Mouse (Mus musculus) MEL (cell line): Measurements from ENCODE around the gene Prrc2b. TPM values are rescaled to one million over a fixed set of nuclear protein-coding genes. Genes with fewer than 3 reads are reported as not detected.

Experiments used
- DNase-seq: peaks from one replicate; pipeline ENCODE4 v3.0.0; 2011; ENCODE audit warnings: low read depth, low spot score
- H3K27ac ChIP-seq: 2 replicates; pipeline ENCODE4 v1.5.1; 2012; ENCODE audit warnings: low read depth, mild to moderate bottlenecking, control low read depth, low read length, moderate library complexity; ENCODE audit not compliant: control insufficient read depth
- H3K27me3 ChIP-seq, 2 experiments: fragments of 150-350 bp in 1 of 2; sonication (generic) in 1 of 2; 2 replicates each; pipeline ENCODE4 v1.6.1; 2012; ENCODE audit warnings: low read length in 2 of 2, mild to moderate bottlenecking in 2 of 2, improper control_type of control experiment in 1 of 2, moderate library complexity in 1 of 2; ENCODE audit not compliant: insufficient read depth in 2 of 2, control insufficient read depth in 1 of 2
- H3K36me3 ChIP-seq, 2 experiments: 2 replicates each; pipeline ENCODE4 v1.6.1; 2012 to 2014; ENCODE audit warnings: low read length in 2 of 2, improper control_type of control experiment in 1 of 2, inconsistent platforms in 1 of 2, mild to moderate bottlenecking in 1 of 2; ENCODE audit not compliant: insufficient read depth in 2 of 2, control insufficient read depth in 1 of 2
- H3K4me1 ChIP-seq, 2 experiments: fragments of 150-350 bp in 1 of 2; sonication (generic) in 1 of 2; 2 replicates each; pipeline ENCODE4 v1.6.1; 2012; ENCODE audit warnings: low read length in 2 of 2, improper control_type of control experiment in 1 of 2, mild to moderate bottlenecking in 1 of 2; ENCODE audit not compliant: insufficient read depth in 2 of 2, control insufficient read depth in 1 of 2
- H3K4me3 ChIP-seq, 2 experiments: fragments of 150-350 bp in 1 of 2; sonication (generic) in 1 of 2; 2 replicates each; pipeline ENCODE4 v1.5.1; 2012; ENCODE audit warnings: low read depth in 2 of 2, low read length in 2 of 2, mild to moderate bottlenecking in 2 of 2, moderate library complexity in 2 of 2, control low read depth in 1 of 2, improper control_type of control experiment in 1 of 2; ENCODE audit not compliant: control insufficient read depth in 1 of 2, insufficient read depth in 1 of 2
- H3K79me2 ChIP-seq: 2 replicates; pipeline ENCODE4 v1.6.1; 2012; ENCODE audit warnings: mild to moderate bottlenecking, low read length, moderate library complexity; ENCODE audit not compliant: control insufficient read depth, poor library complexity, insufficient read depth
- H3K9ac ChIP-seq: 2 replicates; pipeline ENCODE4 v1.6.1; 2012; ENCODE audit warnings: low read depth, mild to moderate bottlenecking, control low read depth, low read length, moderate library complexity; ENCODE audit not compliant: control insufficient read depth, poor library complexity, severe bottlenecking
- H3K9me3 ChIP-seq: fragments of 150-350 bp; sonication (generic); replicated peaks from 2 replicates; pipeline ENCODE4 v1.6.1; 2012; ENCODE audit warnings: mild to moderate bottlenecking, low read length, improper control_type of control experiment, moderate library complexity; ENCODE audit not compliant: insufficient read depth
- BHLHE40 ChIP-seq: IDR thresholded peaks from 2 replicates; pipeline ENCODE4 v1.6.1; 2012; ENCODE audit warnings: low read depth, mild to moderate bottlenecking, inconsistent platforms, low read length, improper control_type of control experiment, borderline replicate concordance
- CHD1 ChIP-seq: IDR thresholded peaks from 2 replicates; pipeline ENCODE4 v1.6.1; 2012; ENCODE audit warnings: low read depth, mild to moderate bottlenecking, inconsistent platforms, low read length, improper control_type of control experiment
- ETS1 ChIP-seq: IDR thresholded peaks from 2 replicates; pipeline ENCODE4 v1.6.1; 2012; ENCODE audit warnings: low read depth, mild to moderate bottlenecking, inconsistent platforms, low read length, improper control_type of control experiment, moderate library complexity
- GABPA ChIP-seq: IDR thresholded peaks from 2 replicates; pipeline ENCODE4 v1.6.1; 2012; ENCODE audit warnings: low read depth, mild to moderate bottlenecking, inconsistent platforms, low read length, improper control_type of control experiment, moderate library complexity
- GATA1 ChIP-seq: IDR thresholded peaks from 2 replicates; pipeline ENCODE4 v1.6.1; 2011; ENCODE audit warnings: low read depth, low read length, improper control_type of control experiment
- JUND ChIP-seq: IDR thresholded peaks from 2 replicates; pipeline ENCODE4 v1.6.1; 2011; ENCODE audit warnings: low read depth, mild to moderate bottlenecking, improper control_type of control experiment, low read length
- KAT2A ChIP-seq: conservative IDR thresholded peaks from 2 replicates; pipeline ENCODE4 v1.6.1; 2012; ENCODE audit warnings: low read depth, low read length, improper control_type of control experiment, inconsistent platforms
- MAFK ChIP-seq: IDR thresholded peaks from 2 replicates; pipeline ENCODE4 v1.6.1; 2011; ENCODE audit warnings: low read depth, mild to moderate bottlenecking, low read length, improper control_type of control experiment, borderline replicate concordance
- MEF2A ChIP-seq: IDR thresholded peaks from 2 replicates; pipeline ENCODE4 v1.6.1; 2014; ENCODE audit warnings: low read depth, mild to moderate bottlenecking, inconsistent platforms, low read length, improper control_type of control experiment; ENCODE audit not compliant: poor library complexity, insufficient replicate concordance, severe bottlenecking; ENCODE audit errors: extremely low read depth
- MYB ChIP-seq: IDR thresholded peaks from 2 replicates; pipeline ENCODE4 v1.6.1; 2011; ENCODE audit warnings: mild to moderate bottlenecking, low read depth, low read length, improper control_type of control experiment
- NELFE ChIP-seq: IDR thresholded peaks from 2 replicates; pipeline ENCODE4 v1.6.1; 2011; ENCODE audit warnings: low read depth, low read length, improper control_type of control experiment
- POLR2A ChIP-seq, 2 experiments: IDR thresholded peaks; 2 replicates each; pipeline ENCODE4 v1.6.1; 2011 to 2012; ENCODE audit warnings: low read length in 2 of 2, mild to moderate bottlenecking in 2 of 2, control low read depth in 1 of 2, improper control_type of control experiment in 1 of 2, low read depth in 1 of 2, moderate library complexity in 1 of 2; ENCODE audit not compliant: control insufficient read depth in 1 of 2, insufficient read depth in 1 of 2, poor library complexity in 1 of 2
- POLR2AphosphoS5 ChIP-seq: IDR thresholded peaks from 2 replicates; pipeline ENCODE4 v1.6.1; 2012; ENCODE audit warnings: low read depth, borderline replicate concordance, mild to moderate bottlenecking, inconsistent platforms, low read length, moderate library complexity, mixed read lengths
- RAD21 ChIP-seq: IDR thresholded peaks from 2 replicates; pipeline ENCODE4 v1.6.1; 2011; ENCODE audit warnings: mild to moderate bottlenecking, low read depth, low read length, improper control_type of control experiment
- SMC3 ChIP-seq: IDR thresholded peaks from 2 replicates; pipeline ENCODE4 v1.6.1; 2011; ENCODE audit warnings: low read depth, low read length, improper control_type of control experiment
- TAL1 ChIP-seq: IDR thresholded peaks from 2 replicates; pipeline ENCODE4 v1.6.1; 2012; ENCODE audit warnings: mild to moderate bottlenecking, inconsistent platforms, low read length, moderate library complexity, mixed read lengths
- TBP ChIP-seq: IDR thresholded peaks from 2 replicates; pipeline ENCODE4 v1.8.0; 2011; ENCODE audit warnings: low read depth, low read length, improper control_type of control experiment
- UBTF ChIP-seq: IDR thresholded peaks from 2 replicates; pipeline ENCODE4 v1.6.1; 2012; ENCODE audit warnings: low read depth, mild to moderate bottlenecking, inconsistent platforms, low read length, improper control_type of control experiment, moderate library complexity, borderline replicate concordance; ENCODE audit not compliant: insufficient read depth
- USF2 ChIP-seq, 2 experiments: IDR thresholded peaks; 2 replicates each; pipeline ENCODE4 v1.6.1; 2011 to 2012; ENCODE audit warnings: improper control_type of control experiment in 2 of 2, low read length in 2 of 2, borderline replicate concordance in 1 of 2, inconsistent platforms in 1 of 2, low read depth in 1 of 2, mild to moderate bottlenecking in 1 of 2; ENCODE audit not compliant: insufficient read depth in 1 of 2
- ZC3H11A ChIP-seq: IDR thresholded peaks from 2 replicates; pipeline ENCODE4 v1.6.1; 2012; ENCODE audit warnings: low read depth, mild to moderate bottlenecking, inconsistent platforms, low read length, improper control_type of control experiment
- ZNF384 ChIP-seq: IDR thresholded peaks from 2 replicates; pipeline ENCODE4 v1.6.1; 2012; ENCODE audit warnings: low read depth, mild to moderate bottlenecking, inconsistent platforms, low read length, improper control_type of control experiment
- polyA plus RNA-seq, 2 experiments: library from polyadenylated mRNA; stranded (reverse) in 1 of 2; unstranded in 1 of 2; fragments of >175 nt in 1 of 2; fragments of >200 nt in 1 of 2; gene quantifications; 2 replicates each; pipeline versions ENCODE4 v1.2.1 to v1.2.4; 2012; ENCODE audit warnings: low replicate concordance in 2 of 2, low read depth in 1 of 2; ENCODE audit not compliant: insufficient read length in 2 of 2, insufficient read depth in 1 of 2, missing spikeins in 1 of 2
- total RNA-seq: library from RNA; depleted of rRNA; stranded (reverse); fragments of 300-350 nt; gene quantifications from 2 replicates; pipeline ENCODE4 v1.2.3, GENCODE M21; 2012

Gene Prrc2b
- total and polyA plus RNA-seq, 3 experiments = 14.8 to 42.9 (median 42.2) TPM

GRCm38 (mm10) chr2:32155614-32156013 lies 4.7 kb downstream of the Prrc2b start:
- peaks cover 12 to 29% of the 10 kb centered on the region in 2 experiments for H3K4me1 ChIP-seq
- no peaks in the 10 kb centered on the region for H3K27me3 ChIP-seq
- no peak overlapping the region for H3K9ac ChIP-seq
- no peak overlapping the region for H3K4me3 ChIP-seq
- peaks cover 0 to 27% of the 10 kb centered on the region in 2 experiments; a peak in 2 of 4 replicates for H3K36me3 ChIP-seq
- H3K27ac ChIP-seq = no peak overlapping the region
- H3K9me3 ChIP-seq = no peaks in the 10 kb centered on the region
- TF ChIP-seq BHLHE40 = no peak
- TF ChIP-seq MAFK = no peak
- TF ChIP-seq RAD21 = no peak
- TF ChIP-seq KAT2A = no peak
- TF ChIP-seq JUND = no peak
- TF ChIP-seq UBTF = no peak
- TF ChIP-seq ZC3H11A = no peak
- no peak for TF ChIP-seq USF2 (IDR thresholded peaks at IDR 0.05; ENCODE audit: borderline replicate concordance in 1 of 2, insufficient read depth in 1 of 2, low read depth in 1 of 2, low read length in 2 of 2)
- no peak for TF ChIP-seq NELFE
- DNase-seq = no peak
- H3K79me2 ChIP-seq = peaks cover 89% of the 10 kb centered on the region

GRCm38 (mm10) chr2:32156645-32157044 lies 5.8 kb downstream of the Prrc2b start:
- TF ChIP-seq TAL1 = no peak
- no peak for TF ChIP-seq JUND
- no peak for TF ChIP-seq TBP
- no peak for TF ChIP-seq GATA1
- no peak for TF ChIP-seq SMC3
- TF ChIP-seq GABPA = no peak
- TF ChIP-seq POLR2AphosphoS5 = no peak
- TF ChIP-seq MEF2A = no peak
- no peak for TF ChIP-seq BHLHE40
- no peak for TF ChIP-seq RAD21
- no peak for TF ChIP-seq ETS1
- TF ChIP-seq POLR2A (IDR thresholded peaks at IDR 0.05; ENCODE audit: control insufficient read depth in 1 of 2, insufficient read depth in 1 of 2, low read depth in 1 of 2, low read length in 2 of 2, poor library complexity in 1 of 2) = no peak
- no peak for TF ChIP-seq ZNF384
- TF ChIP-seq MYB = no peak
- TF ChIP-seq NELFE = no peak
- TF ChIP-seq CHD1 = no peak
- H3K9me3 ChIP-seq = no peaks in the 10 kb centered on the region
- H3K4me1 ChIP-seq = peaks cover 12 to 29% of the 10 kb centered on the region in 2 experiments
- no peak overlapping the region for H3K27ac ChIP-seq
- peaks cover 0 to 27% of the 10 kb centered on the region in 2 experiments; a peak in 2 of 4 replicates for H3K36me3 ChIP-seq
- H3K9ac ChIP-seq = no peak overlapping the region
- no peak overlapping the region for H3K4me3 ChIP-seq
- H3K79me2 ChIP-seq = peaks cover 91% of the 10 kb centered on the region
- no peaks in the 10 kb centered on the region for H3K27me3 ChIP-seq
- no peak for DNase-seq
